ENCODE assay signal across 29 mouse cellular contexts in the genomic region with DNA sequence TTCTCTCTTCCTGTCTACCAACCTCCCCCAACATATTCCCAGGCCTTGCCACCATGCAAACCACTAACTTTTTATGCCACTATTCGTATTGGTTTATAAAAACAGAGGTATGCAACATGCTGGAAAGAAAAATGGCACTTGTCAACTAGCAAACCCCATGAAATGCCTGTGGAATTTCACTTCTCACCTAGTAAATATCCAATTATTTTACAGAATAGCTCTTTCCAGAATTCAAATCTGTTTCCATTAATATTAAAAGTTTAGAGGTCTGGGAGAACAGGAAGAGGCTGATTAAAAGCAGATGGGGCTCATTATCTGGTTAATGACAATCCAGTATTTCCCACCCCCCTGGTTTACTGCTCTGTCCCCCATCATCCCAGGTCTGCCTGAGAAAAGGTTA.
"Had no signal": no experiment of that assay in that cellular context is flagged by ENCODE, and none has a peak within 500 bp of the region (broad histone marks: within the 10 kb centered on the region; RNA-seq: fewer than 3 reads in every experiment).

No protein-coding gene starts in this region.

- H3K4me3 ChIP-seq: gastrocnemius, adult 2 months; heart, adult 2 months; heart, embryonic 10.5 days; heart, embryonic 12.5 days; hindbrain, embryonic 13.5 days; hindbrain, embryonic 15.5 days; intestine, embryonic 15.5 days; layer of hippocampus, adult 2 months; left cerebral cortex, adult 2 months; liver, embryonic 13.5 days; liver, embryonic 15.5 days had no signal

- H3K9ac ChIP-seq: forebrain, postnatal 0 days; heart, embryonic 12.5 days; hindbrain, embryonic 13.5 days; hindbrain, embryonic 15.5 days; intestine, embryonic 15.5 days; liver, embryonic 13.5 days; liver, embryonic 15.5 days; liver, postnatal 0 days had no signal

- H3K9me3 ChIP-seq: heart, embryonic 10.5 days; heart, embryonic 12.5 days; hindbrain, embryonic 13.5 days; hindbrain, embryonic 15.5 days; intestine, embryonic 15.5 days; liver, embryonic 13.5 days; liver, embryonic 15.5 days had no signal

- H3K4me1 ChIP-seq: heart, embryonic 10.5 days; heart, embryonic 12.5 days; hindbrain, embryonic 13.5 days; hindbrain, embryonic 15.5 days; intestine, embryonic 15.5 days; liver, embryonic 13.5 days; liver, embryonic 15.5 days had no signal

- DNase-seq: forebrain, postnatal 0 days; gastrocnemius, adult 2 months; gastrocnemius, postnatal 10 days; gastrocnemius, postnatal 36 days; heart, adult 11 months; heart, adult 2 months; heart, postnatal 10 days; heart, postnatal 36 days; kidney, adult 18-20 months; kidney, adult 8-10 months; kidney, postnatal 10 days; kidney, postnatal 25 days; kidney, postnatal 4 days; left cerebral cortex, postnatal 4 days; liver; liver, embryonic 13.5 days; liver, postnatal 0 days had no signal

- H3K36me3 ChIP-seq: heart, embryonic 10.5 days; heart, embryonic 12.5 days; hindbrain, embryonic 13.5 days; hindbrain, embryonic 15.5 days; intestine, embryonic 15.5 days; liver, embryonic 13.5 days; liver, embryonic 15.5 days had no signal

- H3K27me3 ChIP-seq: heart, embryonic 12.5 days; hindbrain, embryonic 13.5 days; hindbrain, embryonic 15.5 days; intestine, embryonic 15.5 days; liver, embryonic 13.5 days; liver, embryonic 15.5 days had no signal

- ATAC-seq: forebrain, postnatal 0 days; hindbrain, postnatal 0 days; inflammation-experienced regulatory T-cells, adult 6 months; intestine, embryonic 15.5 days; intestine, postnatal 0 days; liver, postnatal 0 days had no signal

- H3K4me2 ChIP-seq: heart, embryonic 12.5 days; hindbrain, embryonic 13.5 days; hindbrain, embryonic 15.5 days; intestine, embryonic 15.5 days; liver, embryonic 11.5 days; liver, embryonic 13.5 days; liver, embryonic 15.5 days had no signal

- H3K27ac ChIP-seq: gastrocnemius, adult 2 months; heart, adult 2 months; heart, embryonic 10.5 days; hindbrain, embryonic 13.5 days; hindbrain, embryonic 15.5 days; hindbrain, postnatal 0 days; intestine, embryonic 15.5 days; layer of hippocampus, adult 2 months; left cerebral cortex, adult 2 months; liver, embryonic 13.5 days; liver, embryonic 15.5 days had no signal
